Mouse (Mus musculus) midbrain, embryonic 11.5 days (tissue): Measurements from ENCODE around the gene Tpst1. TPM values are rescaled to one million over a fixed set of nuclear protein-coding genes. Genes with fewer than 3 reads are reported as not detected.
"Not testable (repeated sequence)": the region's sequence is repeated elsewhere in the genome, so short reads cannot be mapped to it uniquely, and the experiment has no call there.

Source experiments
- ATAC-seq: fragments of 200-750 bp; cut with Nextera tagmentation; 2 replicates; pipeline ENCODE4 v1.8.0; 2017; ENCODE audit warnings: moderate TSS enrichment, moderate library complexity; ENCODE audit not compliant: low FRiP score
- DNase-seq: peaks from one replicate; pipeline ENCODE4 v3.0.0; 2015; ENCODE audit warnings: low spot score; ENCODE audit errors: missing footprints
- H3K27ac ChIP-seq: fragments of 300-500 bp; sonication (generic); 2 replicates; pipeline ENCODE4 v1.5.1; 2014; ENCODE audit warnings: low read depth, low read length
- H3K27me3 ChIP-seq: fragments of 300-500 bp; sonication (generic); 2 replicates; pipeline ENCODE4 v1.6.1; 2014; ENCODE audit warnings: mild to moderate bottlenecking, low read length, moderate library complexity, mixed read lengths; ENCODE audit not compliant: control insufficient read depth, insufficient read depth
- H3K36me3 ChIP-seq: fragments of 300-500 bp; sonication (generic); 2 replicates; pipeline ENCODE4 v1.6.1; 2014; ENCODE audit warnings: mild to moderate bottlenecking, low read length, moderate library complexity, mixed read lengths; ENCODE audit not compliant: control insufficient read depth, insufficient read depth
- H3K4me1 ChIP-seq: fragments of 300-500 bp; sonication (generic); 2 replicates; pipeline ENCODE4 v1.6.1; 2014; ENCODE audit warnings: low read length; ENCODE audit not compliant: control insufficient read depth, insufficient read depth
- H3K4me2 ChIP-seq: fragments of 300-500 bp; sonication (generic); 2 replicates; pipeline ENCODE4 v1.6.1; 2014; ENCODE audit warnings: mild to moderate bottlenecking, moderate library complexity
- H3K4me3 ChIP-seq: fragments of 300-500 bp; sonication (generic); 2 replicates; pipeline ENCODE4 v1.5.1; 2014; ENCODE audit warnings: low read depth, low read length
- H3K9ac ChIP-seq: fragments of 300-500 bp; sonication (generic); 2 replicates; pipeline ENCODE4 v1.6.1; 2014; ENCODE audit warnings: low read length
- H3K9me3 ChIP-seq: fragments of 300-500 bp; sonication (generic); 2 replicates; pipeline ENCODE4 v1.6.1; 2016; ENCODE audit warnings: low read length; ENCODE audit not compliant: control insufficient read depth
- WGBS: fragments of 180-500 bp; shearing (Covaris S2); extraction: QIAGEN DNeasy Blood & Tissue Kit; methylation state at CpG from one replicate; pipeline ENCODE4 v1.1.7; 2014; 5-methylcytosine and 5-hydroxymethylcytosine counted together
- polyA plus RNA-seq: library from polyadenylated mRNA; unstranded; fragments of >200 nt; fragmentation: Nextera tagmentation; extraction: Ambion mirVana; gene quantifications from 2 replicates; pipeline ENCODE4 v1.2.1, GENCODE M21; 2014

Gene Tpst1
- 64.7 and 68.7 TPM in 2 replicates for polyA plus RNA-seq

GRCm38 (mm10) chr5:130073026-130073425 is at the start of gene Tpst1:
Tpst1 (plus strand) TSS chr5:130073326.
- no peak for ATAC-seq
- H3K4me1 ChIP-seq, result no peaks in the 10 kb centered on the region
- no peak within 1 kb of the TSS for H3K9ac ChIP-seq
- H3K9me3 ChIP-seq, result no peaks in the 10 kb centered on the region
- H3K36me3 ChIP-seq, result no peaks in the 10 kb centered on the region
- WGBS, result 92% methylated on average over 6 of the region's 6 CpGs
- H3K4me3 ChIP-seq, result no peak within 1 kb of the TSS
- no peaks in the 10 kb centered on the region for H3K27me3 ChIP-seq
- DNase-seq, result no peak
- no peak within 1 kb of the TSS for H3K27ac ChIP-seq
- H3K4me2 ChIP-seq, result no peak within 1 kb of the TSS

GRCm38 (mm10) chr5:130023767-130024539 is 49.2 kb upstream of the Tpst1 start:
- Histone ChIP-seq H3K9ac (peak overlapping the region; percentile 63), H3K27me3 (no peaks in the 10 kb centered on the region), H3K27ac (no peak overlapping the region), H3K36me3 (no peaks in the 10 kb centered on the region), H3K4me1 (no peaks in the 10 kb centered on the region; the same call in 1 of the 2 replicates), H3K4me3 (peak overlapping the region; percentile 50), H3K4me2 (peak overlapping the region; percentile 76), H3K9me3 (no peaks in the 10 kb centered on the region)
- ATAC-seq (peak; percentile 90), DNase-seq (peak; percentile 98)
- under 1% methylated on average over 32 of the region's 32 CpGs for WGBS

GRCm38 (mm10) chr5:130027134-130027533 is 46.0 kb upstream of the Tpst1 start:
- DNase-seq (no peak), ATAC-seq (no peak)
- Histone ChIP-seq H3K9ac (no peak overlapping the region), H3K36me3 (no peaks in the 10 kb centered on the region), H3K27me3 (no peaks in the 10 kb centered on the region), H3K27ac (no peak overlapping the region), H3K4me2 (no peak overlapping the region), H3K9me3 (no peaks in the 10 kb centered on the region), H3K4me1 (peaks cover 2% of the 10 kb centered on the region; the same call in 1 of the 2 replicates), H3K4me3 (no peak overlapping the region)
- WGBS, result 80% methylated on average over 5 of the region's 5 CpGs

- no peak overlapping the region for H3K4me2 ChIP-seq
- peaks cover 2% of the 10 kb centered on the region; the same call in 1 of the 2 replicates for H3K4me1 ChIP-seq
- no peak overlapping the region for H3K9ac ChIP-seq
- H3K36me3 ChIP-seq, result no peaks in the 10 kb centered on the region
- no peak overlapping the region for H3K27ac ChIP-seq
- DNase-seq (no peak), ATAC-seq (no peak)
- WGBS, result 90% methylated on average over 7 of the region's 7 CpGs
- no peaks in the 10 kb centered on the region for H3K27me3 ChIP-seq
- no peaks in the 10 kb centered on the region for H3K9me3 ChIP-seq
- no peak overlapping the region for H3K4me3 ChIP-seq
Measured at GRCm38 (mm10) chr5:130027696-130028095, 45.4 kb upstream of the Tpst1 start.

GRCm38 (mm10) chr5:130029142-130029897 is 43.8 kb upstream of the Tpst1 start, which contains the start of the genes Asl and Crcp:
Asl (minus strand) TSS chr5:130029247.
Crcp (plus strand) TSS chr5:130029290.
- WGBS, result 2% methylated on average over 51 of the region's 51 CpGs
- H3K9ac ChIP-seq, result peak within 1 kb of the TSS; percentile 87

GRCm38 (mm10) chr5:130031410-130032390 is 41.4 kb upstream of the Tpst1 start:
- H3K9me3 ChIP-seq, result no peaks in the 10 kb centered on the region
- DNase-seq, result peak; percentile 19
- H3K9ac ChIP-seq, result no peak overlapping the region
- H3K36me3 ChIP-seq, result no peaks in the 10 kb centered on the region
- peaks cover 2% of the 10 kb centered on the region; the same call in 1 of the 2 replicates for H3K4me1 ChIP-seq
- WGBS, result 95% methylated on average over 19 of the region's 19 CpGs
- no peak overlapping the region for H3K27ac ChIP-seq
- H3K27me3 ChIP-seq, result no peaks in the 10 kb centered on the region
- H3K4me3 ChIP-seq, result no peak overlapping the region
- no peak overlapping the region for H3K4me2 ChIP-seq
- ATAC-seq, result no peak

More at GRCm38 (mm10) chr5:130029142-130029897, 43.8 kb upstream of the Tpst1 start, which contains the start of the genes Asl and Crcp:
- Histone ChIP-seq H3K27ac (peak within 1 kb of the TSS; percentile 92), H3K4me3 (peak within 1 kb of the TSS; percentile 83), H3K27me3 (no peaks in the 10 kb centered on the region), H3K9me3 (no peaks in the 10 kb centered on the region), H3K4me2 (peak within 1 kb of the TSS; percentile 83), H3K36me3 (no peaks in the 10 kb centered on the region), H3K4me1 (peaks cover 2% of the 10 kb centered on the region; the same call in 1 of the 2 replicates)
- ATAC-seq (peak; percentile 86), DNase-seq (peak; percentile 98)

GRCm38 (mm10) chr5:130033869-130034268 is 39.3 kb upstream of the Tpst1 start:
- WGBS, result 88% methylated on average over 2 of the region's 2 CpGs
- no peaks in the 10 kb centered on the region for H3K27me3 ChIP-seq
- ATAC-seq (no peak), DNase-seq (peak; percentile 2)
- H3K36me3 ChIP-seq, result peaks cover 3% of the 10 kb centered on the region; the same call in 1 of the 2 replicates
- peaks cover 2% of the 10 kb centered on the region; the same call in 1 of the 2 replicates for H3K4me1 ChIP-seq
- no peak overlapping the region for H3K4me3 ChIP-seq
- no peaks in the 10 kb centered on the region for H3K9me3 ChIP-seq
- no peak overlapping the region for H3K4me2 ChIP-seq
- no peak overlapping the region for H3K9ac ChIP-seq
- no peak overlapping the region for H3K27ac ChIP-seq

- not testable (repeated sequence) for H3K27ac ChIP-seq, H3K9me3 ChIP-seq, H3K36me3 ChIP-seq, H3K4me3 ChIP-seq, H3K27me3 ChIP-seq, H3K4me1 ChIP-seq, H3K9ac ChIP-seq, H3K4me2 ChIP-seq, DNase-seq, ATAC-seq
- WGBS, result 66% methylated on average over 2 of the region's 2 CpGs
Measured at GRCm38 (mm10) chr5:130036300-130036699, 36.8 kb upstream of the Tpst1 start.
